Mouse (Mus musculus) adrenal gland (tissue): Measurements from ENCODE around the gene Gm11992.

Experiments used
- intact Hi-C: fragments of 180-260 bp; cut with DNase I; formaldehyde crosslinking; loops from one replicate; pipeline ENCODE4 v1.15.1; 2025
- long read RNA-seq, 2 experiments: library from polyadenylated mRNA; unstranded; transcript quantifications; one replicate each; pipeline ENCODE4 v2.0.0; 2020; ENCODE audit warnings: borderline replicate concordance in 1 of 2; ENCODE audit not compliant: insufficient replicate concordance in 1 of 2

Gene Gm11992
- long read RNA-seq, experiment 1: 0 reads
- long read RNA-seq, experiment 2: 0 reads

DNA sequence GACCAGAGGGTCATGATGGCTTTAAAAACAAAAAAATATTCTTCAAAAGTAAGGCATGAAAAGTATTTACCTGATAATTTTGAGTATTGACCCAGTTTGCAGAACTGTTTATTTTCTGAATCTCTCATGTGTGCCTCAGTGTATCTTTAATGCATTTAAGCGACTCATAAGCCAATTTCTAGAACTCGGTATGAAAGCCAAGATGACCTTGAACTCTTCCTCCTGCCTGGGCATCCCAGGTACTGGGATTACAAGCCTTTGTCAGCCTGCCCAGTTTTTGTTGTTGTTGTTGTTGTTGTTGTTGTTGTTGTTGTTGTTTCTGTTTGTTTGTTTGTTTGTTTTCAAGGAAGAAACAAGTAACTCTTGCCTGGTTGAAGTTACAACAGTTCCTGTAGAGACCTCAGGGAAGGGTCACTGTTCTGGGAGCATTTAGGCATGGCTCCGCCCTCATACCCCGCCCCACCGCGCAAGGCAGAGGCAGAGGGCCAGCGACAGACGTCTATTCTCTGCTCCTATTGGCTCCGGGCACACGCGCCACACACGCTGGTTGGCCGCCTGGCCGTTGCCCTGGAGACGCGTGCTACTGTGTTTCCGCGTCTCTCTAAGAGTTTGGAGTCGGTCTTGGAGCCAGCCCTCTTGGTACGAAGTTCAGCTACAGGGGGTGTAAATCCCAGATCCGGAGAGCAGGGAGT is at the start of gene Gm11992:
Gene Gm11992 (plus strand): TSS at position 584 of the 692 bp plus-strand sequence.
- intact Hi-C loops: no loop called here

DNA sequence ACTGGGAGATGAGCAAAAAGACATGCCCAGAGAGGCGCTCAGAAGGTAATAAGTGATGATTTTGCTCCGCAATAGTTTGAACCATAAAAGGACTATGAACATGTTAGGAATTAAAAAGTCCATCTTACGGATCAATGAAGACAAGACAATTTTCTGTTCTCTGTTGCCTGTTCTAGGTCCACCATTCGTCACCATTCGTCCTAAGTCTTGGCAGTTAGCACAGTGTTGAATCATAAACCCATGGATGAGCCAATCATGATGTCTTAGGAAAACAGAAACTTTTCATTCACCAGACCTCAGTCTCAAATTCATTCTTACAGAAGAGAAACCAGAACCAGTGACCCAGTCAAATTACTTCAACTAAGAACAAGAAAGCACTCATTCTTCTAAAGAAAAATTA is 39.6 kb upstream of the Gm11992 start:
- intact Hi-C loops: no loop called here

DNA sequence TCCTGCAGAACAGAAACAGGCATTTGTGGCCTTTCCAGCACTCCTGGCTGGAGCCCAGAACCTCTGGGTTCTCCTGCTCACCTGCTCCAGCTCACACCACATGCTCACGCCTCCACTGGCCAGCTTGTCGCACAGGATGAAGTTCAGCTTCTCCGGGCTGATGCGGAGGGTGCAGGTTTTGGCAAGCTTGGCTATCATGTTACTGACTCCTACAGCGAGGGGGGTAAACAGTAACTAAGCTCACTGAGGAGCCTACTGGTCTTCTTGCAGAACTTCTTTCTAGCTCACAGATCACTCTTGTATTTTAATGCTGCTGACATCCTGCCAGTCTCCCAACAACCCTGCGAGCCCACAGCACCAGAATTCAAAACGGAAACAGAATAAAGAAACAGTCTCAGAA is 38.0 kb upstream of the Gm11992 start:
- intact Hi-C loops: no loop called here

DNA sequence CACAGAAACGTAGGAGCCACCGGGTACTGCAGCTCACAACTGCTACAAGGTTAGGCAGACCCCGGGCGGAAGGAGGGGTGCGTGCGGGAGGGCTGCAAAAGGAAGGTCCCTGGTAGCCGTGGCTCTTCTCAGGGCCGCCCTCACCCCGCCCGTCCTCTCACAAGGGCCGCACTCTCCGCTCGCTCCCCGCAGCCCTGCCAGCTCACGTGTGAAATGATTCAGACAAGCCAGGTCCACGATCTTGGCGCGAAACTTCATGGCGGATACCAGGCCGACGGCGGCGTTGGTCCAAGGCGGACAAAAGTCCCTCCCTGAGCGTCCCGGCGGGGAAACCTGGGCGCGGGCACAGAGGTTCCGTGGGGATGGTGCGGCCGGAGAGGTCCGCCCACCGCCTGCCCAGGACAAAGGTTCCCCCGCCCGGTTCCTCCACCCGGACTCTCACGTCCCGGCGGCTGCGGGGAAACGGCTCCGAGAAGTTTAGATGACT is 37.5 kb upstream of the Gm11992 start, which contains the start of gene Hus1:
Gene Hus1 (minus strand): TSS at position 339 of the 487 bp plus-strand sequence.
- intact Hi-C loops: no loop called here

GRCm38 (mm10) chr11:9011348-9011747 is 37.0 kb upstream of the Gm11992 start:
- intact Hi-C loops: no loop called here

DNA sequence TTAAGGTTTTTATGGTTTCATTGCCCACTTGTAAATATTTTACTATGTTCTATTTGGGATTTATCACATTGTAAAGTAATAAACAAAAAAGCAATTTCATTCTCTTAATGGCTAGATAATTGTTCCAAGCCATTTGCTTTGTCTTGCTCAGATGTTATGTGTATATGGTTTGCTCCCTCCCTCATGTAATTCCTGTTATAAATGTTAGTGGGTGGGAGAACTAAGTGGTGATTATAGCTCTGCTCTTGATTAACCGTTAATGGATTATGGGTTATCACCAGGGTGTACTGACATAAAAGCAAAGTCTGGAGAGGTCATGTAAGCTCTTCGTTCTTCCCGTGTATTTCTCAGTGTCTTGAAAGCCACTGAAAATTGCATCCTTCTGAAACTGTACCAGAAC is 33.7 kb upstream of the Gm11992 start:
- intact Hi-C loops: no loop called here

DNA sequence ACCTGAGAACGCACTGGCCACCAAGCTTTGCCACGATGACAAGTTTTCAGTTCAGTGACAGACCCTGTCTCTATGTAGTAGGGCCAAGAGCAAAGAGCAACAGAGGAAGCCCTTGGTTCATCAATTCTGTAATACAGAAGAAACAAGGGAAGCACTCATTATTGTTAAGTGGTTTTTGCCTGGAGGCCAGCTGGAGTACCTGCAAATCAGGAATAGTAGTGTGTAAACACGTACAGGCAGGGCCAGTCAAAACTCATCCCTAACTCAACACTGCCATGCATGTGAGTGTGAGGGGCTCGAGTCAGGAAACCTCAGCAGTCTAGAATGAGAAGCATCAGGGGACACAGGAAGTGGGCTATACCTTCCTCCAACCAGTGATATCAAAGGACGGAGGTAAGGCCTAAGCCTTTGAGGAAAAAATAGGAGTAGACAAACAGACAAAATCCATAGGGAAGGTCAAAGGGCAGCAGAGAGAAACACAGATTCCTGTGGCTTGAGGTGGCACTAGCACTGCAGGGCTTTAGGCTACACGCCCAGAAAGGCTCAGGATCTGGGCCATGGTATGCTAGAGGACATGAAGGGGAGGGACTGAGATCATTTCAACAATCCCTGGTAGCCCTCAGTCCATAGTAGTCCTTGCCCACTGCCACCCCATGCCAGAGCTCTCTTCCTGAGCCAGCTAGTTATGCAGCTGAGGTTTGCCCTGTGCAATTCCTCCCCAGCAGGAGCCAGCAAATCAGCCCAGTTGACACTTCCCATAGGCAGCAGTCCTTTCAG is 29.7 kb upstream of the Gm11992 start:
- intact Hi-C loops: no loop called here

DNA sequence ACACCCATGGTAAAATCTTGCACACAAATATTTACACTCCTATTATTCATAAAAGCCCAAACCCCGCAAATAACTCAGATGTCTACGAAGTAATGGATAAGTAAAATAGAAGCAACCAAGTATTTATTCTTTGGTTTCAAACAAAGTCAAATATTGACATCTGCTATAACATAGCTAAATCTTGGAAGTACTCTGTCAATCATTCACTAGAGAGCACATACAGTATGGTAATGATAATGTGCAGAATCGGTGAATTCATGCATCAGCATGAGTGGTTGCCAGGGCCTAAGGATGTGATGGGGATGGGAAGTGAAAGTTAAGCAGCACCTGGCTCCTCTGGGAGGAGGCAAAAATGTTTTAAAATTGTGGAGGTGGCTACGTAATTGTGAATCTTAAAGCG is 28.2 kb upstream of the Gm11992 start:
- intact Hi-C loops: no loop called here

DNA sequence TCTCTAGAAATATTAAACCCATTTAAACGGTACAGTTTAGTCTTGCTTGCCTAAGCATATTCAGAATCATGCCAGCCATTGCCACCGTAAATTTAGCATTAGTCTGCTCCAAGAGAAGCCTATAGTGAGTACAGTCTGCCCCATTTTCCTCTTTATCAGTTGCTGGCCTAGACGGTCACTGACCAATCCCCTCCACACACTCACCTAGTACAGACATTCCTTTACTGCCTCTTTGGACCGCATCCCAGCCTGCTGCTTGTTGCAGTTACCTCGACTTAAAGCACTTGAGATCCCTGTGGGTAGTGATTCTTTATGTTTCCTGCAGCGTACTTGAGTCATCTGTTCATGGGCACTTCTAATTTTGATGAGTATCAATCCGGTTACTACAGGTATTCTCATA is 23.6 kb upstream of the Gm11992 start:
- intact Hi-C loops: no loop called here

DNA sequence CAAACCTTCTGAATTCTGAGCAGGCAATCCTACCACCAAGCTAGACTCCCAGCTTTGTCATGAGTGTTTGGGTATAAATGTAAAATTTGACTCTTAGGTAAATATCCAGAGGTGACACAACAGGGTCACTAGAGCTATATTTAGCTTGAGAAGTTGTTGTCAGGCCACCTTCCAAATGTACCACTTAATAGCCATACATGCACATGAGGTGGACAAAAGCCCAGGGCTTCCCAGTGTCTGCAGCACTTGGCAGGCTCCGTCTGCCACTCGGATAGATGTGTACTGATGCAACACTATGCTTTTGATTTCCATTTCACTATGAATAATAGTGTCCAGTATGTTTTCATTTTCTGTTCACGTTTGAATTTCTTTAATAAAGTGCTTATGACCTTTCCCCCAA is 23.2 kb upstream of the Gm11992 start:
- intact Hi-C loops: no loop called here

DNA sequence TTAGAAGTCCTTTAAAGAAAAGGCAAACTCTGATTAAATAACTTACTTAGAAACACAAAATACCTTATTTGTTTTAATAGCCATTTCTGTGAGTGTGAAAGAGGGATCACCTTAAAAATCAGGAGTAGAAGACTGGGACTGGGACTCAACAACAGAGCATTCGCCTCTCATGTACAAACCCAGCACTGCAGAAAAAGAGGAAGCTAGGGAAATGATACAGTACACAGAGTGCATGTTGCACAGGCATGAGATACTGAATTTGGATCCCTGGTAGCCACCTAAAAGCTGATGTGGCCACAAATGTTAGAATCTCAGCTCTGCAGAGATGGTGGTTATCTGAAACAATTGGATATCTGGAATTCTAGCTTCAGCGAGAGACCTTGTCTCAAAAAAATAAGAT is 16.9 kb upstream of the Gm11992 start:
- intact Hi-C loops: no loop called here

GRCm38 (mm10) chr11:9046546-9046945 is 1.8 kb upstream of the Gm11992 start:
- intact Hi-C loops: no loop called here

DNA sequence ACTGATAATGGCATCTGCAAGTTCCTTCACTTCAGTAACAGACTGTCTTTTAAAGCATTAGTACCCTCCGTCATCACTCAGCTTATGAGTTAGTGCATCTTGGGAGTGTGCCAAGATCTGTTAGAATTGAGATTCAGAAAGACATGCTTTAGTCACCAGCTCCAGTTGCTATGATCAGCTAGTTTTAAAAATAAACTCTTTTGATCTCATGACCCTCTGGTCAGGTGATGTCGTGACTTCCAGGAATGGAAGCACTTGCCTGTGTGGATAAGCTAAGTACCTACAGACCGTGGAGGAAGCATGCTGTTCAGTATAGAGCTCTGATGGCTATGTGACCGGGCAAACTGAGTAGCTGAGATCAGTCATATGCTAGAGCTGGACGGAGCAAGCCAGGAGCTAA is 1.4 kb upstream of the Gm11992 start:
- intact Hi-C loops: no loop called here

DNA sequence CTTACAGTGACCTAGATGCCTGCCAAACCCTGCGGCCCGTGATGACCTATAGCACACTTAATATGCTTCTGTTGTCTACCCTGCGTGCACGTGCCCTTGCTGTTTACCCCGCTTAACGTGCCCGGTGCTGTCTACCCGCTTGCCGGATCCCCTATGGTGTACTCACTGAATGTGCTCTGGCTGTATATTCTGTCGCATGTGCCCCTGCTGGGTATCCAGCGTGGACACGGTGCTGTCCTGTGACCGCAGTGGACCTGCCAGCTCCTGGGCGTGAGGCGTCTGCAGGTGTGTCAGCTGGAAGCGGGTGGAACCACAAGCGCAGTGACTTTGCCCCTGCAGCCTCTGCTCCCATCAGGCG is 288 bp downstream of the Gm11992 start, which contains the start of gene Sun3:
Gene Sun3 (minus strand): TSS at position 289 of the 358 bp plus-strand sequence.
- intact Hi-C loops: no loop called here

DNA sequence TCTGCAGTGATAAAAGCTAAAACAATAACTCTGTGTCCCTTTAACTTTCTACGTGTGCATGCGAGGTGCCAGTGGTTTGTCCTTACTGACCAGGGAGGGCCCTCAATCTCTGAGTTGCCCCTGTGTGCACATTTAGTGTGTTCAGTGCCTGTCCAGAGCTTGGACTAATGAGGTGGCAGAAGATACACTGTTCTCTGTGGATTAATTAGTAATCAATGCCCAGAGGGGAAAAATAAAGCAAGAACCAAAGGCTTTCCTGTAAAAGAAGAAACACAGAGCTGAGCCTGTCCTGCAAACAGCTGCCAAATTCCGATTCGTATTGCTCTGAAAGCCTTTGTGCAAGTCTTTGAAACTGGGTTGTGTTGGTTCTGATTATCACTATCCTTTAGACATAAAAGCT is 1.8 kb downstream of the Gm11992 start:
- intact Hi-C loops: no loop called here

GRCm38 (mm10) chr11:9051895-9052294 is 3.5 kb downstream of the Gm11992 start:
- intact Hi-C loops: no loop called here

DNA sequence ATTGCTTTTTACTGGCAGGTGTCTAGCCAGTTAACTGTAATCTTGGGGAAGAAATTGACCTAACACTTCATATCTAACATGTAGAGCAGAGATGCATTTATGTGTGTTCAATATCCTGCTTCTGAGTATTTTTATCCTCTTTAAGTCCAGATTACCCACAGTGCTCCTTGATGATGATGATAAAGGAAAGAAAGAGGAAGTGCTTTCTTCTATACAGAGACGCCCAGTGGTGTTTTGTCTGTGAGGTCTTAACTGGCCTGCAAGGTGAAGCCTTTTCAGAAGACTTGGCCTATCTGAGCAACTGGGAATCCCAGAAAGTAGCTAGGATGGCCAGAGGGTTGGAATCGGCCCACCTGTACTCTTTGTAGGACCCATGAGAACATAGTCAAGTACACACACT is 8.5 kb downstream of the Gm11992 start:
- intact Hi-C loops: no loop called here

DNA sequence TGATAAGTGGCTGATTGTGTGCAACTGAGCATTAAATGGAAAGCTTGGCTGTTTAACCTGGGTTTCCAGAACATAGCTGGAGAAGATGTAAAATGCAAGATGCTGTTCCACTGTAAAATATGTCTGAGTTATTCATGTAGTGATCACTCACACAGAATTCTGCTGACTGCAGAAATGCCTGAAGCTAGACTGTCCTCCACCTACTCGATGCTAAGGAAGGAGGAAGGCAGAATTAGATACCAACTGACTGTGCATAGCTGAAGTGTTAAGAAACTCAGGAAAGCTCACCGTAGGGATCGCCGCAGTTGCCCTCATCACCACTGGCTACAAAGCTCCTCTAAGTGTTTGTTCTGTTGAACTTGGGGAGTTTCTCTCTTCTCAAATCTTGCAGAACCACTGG is 9.3 kb downstream of the Gm11992 start:
- intact Hi-C loops: no loop called here

DNA sequence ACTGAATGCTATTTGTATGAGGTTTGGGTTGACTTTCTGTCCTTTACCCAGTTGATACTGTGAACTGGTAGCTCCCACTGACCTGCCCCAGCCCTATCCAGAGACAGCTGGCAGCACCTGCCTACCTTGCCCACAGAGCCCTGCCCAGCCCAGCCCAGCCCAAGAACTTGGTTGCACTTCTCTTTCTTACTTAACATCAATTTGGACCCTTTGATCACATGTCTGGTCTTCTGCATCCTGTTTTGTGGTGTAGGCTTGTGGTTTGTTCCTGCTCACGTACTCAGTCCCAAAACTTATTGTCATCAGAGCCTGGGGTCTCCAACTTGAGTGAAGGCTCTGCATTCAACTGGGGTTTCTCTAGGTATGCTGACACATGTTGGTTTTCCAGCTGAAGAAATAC is 11.6 kb downstream of the Gm11992 start:
- intact Hi-C loops: no loop called here

- intact Hi-C loops: no loop called here
These were observed 12.1 kb downstream of the Gm11992 start for GRCm38 (mm10) chr11:9060484-9060883.

GRCm38 (mm10) chr11:9076444-9076843 is 28.1 kb downstream of the Gm11992 start:
- intact Hi-C loops: no loop called here

DNA sequence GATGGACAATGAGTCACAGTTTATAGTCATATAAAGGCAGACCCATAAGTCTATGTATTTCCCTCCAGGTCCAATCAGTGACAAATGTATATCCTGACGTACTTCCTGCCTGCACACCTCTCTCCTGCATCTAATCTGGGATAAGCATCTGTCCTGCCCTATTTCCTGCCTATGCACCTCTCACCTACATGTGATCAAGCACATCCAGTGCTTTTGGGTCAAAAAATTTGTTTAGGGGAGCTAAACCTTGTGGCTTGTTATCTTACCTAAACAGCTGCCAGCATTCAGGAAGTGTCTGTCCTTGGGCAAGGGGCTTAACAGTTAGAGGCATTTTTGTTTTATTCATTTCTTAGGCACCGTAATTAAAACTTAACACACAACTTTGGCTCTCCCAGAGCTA is 64.8 kb downstream of the Gm11992 start:
- intact Hi-C loops: no loop called here
